Mouse (Mus musculus) MEL (cell line): ENCODE data around the gene Dpt. TPM values are rescaled to one million over a fixed set of nuclear protein-coding genes. Genes with fewer than 3 reads are reported as not detected.

Source experiments
- DNase-seq: peaks from one replicate; pipeline ENCODE4 v3.0.0; 2011; ENCODE audit warnings: low read depth, low spot score
- H3K27ac ChIP-seq: 2 replicates; pipeline ENCODE4 v1.5.1; 2012; ENCODE audit warnings: low read depth, mild to moderate bottlenecking, control low read depth, low read length, moderate library complexity; ENCODE audit not compliant: control insufficient read depth
- H3K27me3 ChIP-seq, 2 experiments: fragments of 150-350 bp in 1 of 2; sonication (generic) in 1 of 2; 2 replicates each; pipeline ENCODE4 v1.6.1; 2012; ENCODE audit warnings: low read length in 2 of 2, mild to moderate bottlenecking in 2 of 2, improper control_type of control experiment in 1 of 2, moderate library complexity in 1 of 2; ENCODE audit not compliant: insufficient read depth in 2 of 2, control insufficient read depth in 1 of 2
- H3K36me3 ChIP-seq, 2 experiments: 2 replicates each; pipeline ENCODE4 v1.6.1; 2012 to 2014; ENCODE audit warnings: low read length in 2 of 2, improper control_type of control experiment in 1 of 2, inconsistent platforms in 1 of 2, mild to moderate bottlenecking in 1 of 2; ENCODE audit not compliant: insufficient read depth in 2 of 2, control insufficient read depth in 1 of 2
- H3K4me1 ChIP-seq, 2 experiments: fragments of 150-350 bp in 1 of 2; sonication (generic) in 1 of 2; 2 replicates each; pipeline ENCODE4 v1.6.1; 2012; ENCODE audit warnings: low read length in 2 of 2, improper control_type of control experiment in 1 of 2, mild to moderate bottlenecking in 1 of 2; ENCODE audit not compliant: insufficient read depth in 2 of 2, control insufficient read depth in 1 of 2
- H3K4me3 ChIP-seq, 2 experiments: fragments of 150-350 bp in 1 of 2; sonication (generic) in 1 of 2; 2 replicates each; pipeline ENCODE4 v1.5.1; 2012; ENCODE audit warnings: low read depth in 2 of 2, low read length in 2 of 2, mild to moderate bottlenecking in 2 of 2, moderate library complexity in 2 of 2, control low read depth in 1 of 2, improper control_type of control experiment in 1 of 2; ENCODE audit not compliant: control insufficient read depth in 1 of 2, insufficient read depth in 1 of 2
- H3K79me2 ChIP-seq: 2 replicates; pipeline ENCODE4 v1.6.1; 2012; ENCODE audit warnings: mild to moderate bottlenecking, low read length, moderate library complexity; ENCODE audit not compliant: control insufficient read depth, poor library complexity, insufficient read depth
- H3K9ac ChIP-seq: 2 replicates; pipeline ENCODE4 v1.6.1; 2012; ENCODE audit warnings: low read depth, mild to moderate bottlenecking, control low read depth, low read length, moderate library complexity; ENCODE audit not compliant: control insufficient read depth, poor library complexity, severe bottlenecking
- H3K9me3 ChIP-seq: fragments of 150-350 bp; sonication (generic); replicated peaks from 2 replicates; pipeline ENCODE4 v1.6.1; 2012; ENCODE audit warnings: mild to moderate bottlenecking, low read length, improper control_type of control experiment, moderate library complexity; ENCODE audit not compliant: insufficient read depth
- CTCF ChIP-seq, 3 experiments: IDR thresholded peaks in 2 of 3; conservative IDR thresholded peaks in 1 of 3; 2 replicates each; pipeline ENCODE4 v1.5.1; 2011 to 2012; ENCODE audit warnings: low read length in 3 of 3, low read depth in 2 of 3, mild to moderate bottlenecking in 2 of 3, improper control_type of control experiment in 1 of 3, inconsistent platforms in 1 of 3, mixed read lengths in 1 of 3, moderate library complexity in 1 of 3; ENCODE audit not compliant: control insufficient read depth in 1 of 3, insufficient read depth in 1 of 3, poor library complexity in 1 of 3, severe bottlenecking in 1 of 3
- E2F4 ChIP-seq: IDR thresholded peaks from 2 replicates; pipeline ENCODE4 v1.6.1; 2011; ENCODE audit warnings: low read depth, low read length, improper control_type of control experiment, borderline replicate concordance
- ELF1 ChIP-seq: IDR thresholded peaks from 2 replicates; pipeline ENCODE4 v1.6.1; 2014; ENCODE audit warnings: low read depth, mild to moderate bottlenecking, inconsistent platforms, low read length, improper control_type of control experiment, moderate library complexity
- EP300 ChIP-seq, 2 experiments: IDR thresholded peaks; 2 replicates each; pipeline ENCODE4 v1.6.1; 2011; ENCODE audit warnings: improper control_type of control experiment in 2 of 2, low read length in 2 of 2, low read depth in 1 of 2, mild to moderate bottlenecking in 1 of 2
- GABPA ChIP-seq: IDR thresholded peaks from 2 replicates; pipeline ENCODE4 v1.6.1; 2012; ENCODE audit warnings: low read depth, mild to moderate bottlenecking, inconsistent platforms, low read length, improper control_type of control experiment, moderate library complexity
- GATA1 ChIP-seq: IDR thresholded peaks from 2 replicates; pipeline ENCODE4 v1.6.1; 2011; ENCODE audit warnings: low read depth, low read length, improper control_type of control experiment
- JUND ChIP-seq: IDR thresholded peaks from 2 replicates; pipeline ENCODE4 v1.6.1; 2011; ENCODE audit warnings: low read depth, mild to moderate bottlenecking, improper control_type of control experiment, low read length
- KAT2A ChIP-seq: conservative IDR thresholded peaks from 2 replicates; pipeline ENCODE4 v1.6.1; 2012; ENCODE audit warnings: low read depth, low read length, improper control_type of control experiment, inconsistent platforms
- MAFK ChIP-seq: IDR thresholded peaks from 2 replicates; pipeline ENCODE4 v1.6.1; 2011; ENCODE audit warnings: low read depth, mild to moderate bottlenecking, low read length, improper control_type of control experiment, borderline replicate concordance
- MAX ChIP-seq: IDR thresholded peaks from 2 replicates; pipeline ENCODE4 v1.6.1; 2011; ENCODE audit warnings: low read length, improper control_type of control experiment
- MAZ ChIP-seq: IDR thresholded peaks from 2 replicates; pipeline ENCODE4 v1.6.1; 2012; ENCODE audit warnings: low read depth, mild to moderate bottlenecking, inconsistent platforms, low read length, improper control_type of control experiment
- MEF2A ChIP-seq: IDR thresholded peaks from 2 replicates; pipeline ENCODE4 v1.6.1; 2014; ENCODE audit warnings: low read depth, mild to moderate bottlenecking, inconsistent platforms, low read length, improper control_type of control experiment; ENCODE audit not compliant: poor library complexity, insufficient replicate concordance, severe bottlenecking; ENCODE audit errors: extremely low read depth
- MXI1 ChIP-seq: IDR thresholded peaks from 2 replicates; pipeline ENCODE4 v1.6.1; 2011; ENCODE audit warnings: mild to moderate bottlenecking, low read depth, low read length, improper control_type of control experiment
- POLR2AphosphoS5 ChIP-seq: IDR thresholded peaks from 2 replicates; pipeline ENCODE4 v1.6.1; 2012; ENCODE audit warnings: low read depth, borderline replicate concordance, mild to moderate bottlenecking, inconsistent platforms, low read length, moderate library complexity, mixed read lengths
- RAD21 ChIP-seq: IDR thresholded peaks from 2 replicates; pipeline ENCODE4 v1.6.1; 2011; ENCODE audit warnings: mild to moderate bottlenecking, low read depth, low read length, improper control_type of control experiment
- SIN3A ChIP-seq: IDR thresholded peaks from 2 replicates; pipeline ENCODE4 v1.6.1; 2012; ENCODE audit warnings: low read length, improper control_type of control experiment, inconsistent platforms
- SMC3 ChIP-seq: IDR thresholded peaks from 2 replicates; pipeline ENCODE4 v1.6.1; 2011; ENCODE audit warnings: low read depth, low read length, improper control_type of control experiment
- TAL1 ChIP-seq: IDR thresholded peaks from 2 replicates; pipeline ENCODE4 v1.6.1; 2012; ENCODE audit warnings: mild to moderate bottlenecking, inconsistent platforms, low read length, moderate library complexity, mixed read lengths
- TCF12 ChIP-seq: IDR thresholded peaks from 2 replicates; pipeline ENCODE4 v1.6.1; 2014; ENCODE audit warnings: low read depth, mild to moderate bottlenecking, inconsistent platforms, low read length, improper control_type of control experiment, moderate library complexity
- USF2 ChIP-seq, 2 experiments: IDR thresholded peaks; 2 replicates each; pipeline ENCODE4 v1.6.1; 2011 to 2012; ENCODE audit warnings: improper control_type of control experiment in 2 of 2, low read length in 2 of 2, borderline replicate concordance in 1 of 2, inconsistent platforms in 1 of 2, low read depth in 1 of 2, mild to moderate bottlenecking in 1 of 2; ENCODE audit not compliant: insufficient read depth in 1 of 2
- ZC3H11A ChIP-seq: IDR thresholded peaks from 2 replicates; pipeline ENCODE4 v1.6.1; 2012; ENCODE audit warnings: low read depth, mild to moderate bottlenecking, inconsistent platforms, low read length, improper control_type of control experiment
- ZKSCAN1 ChIP-seq: IDR thresholded peaks from 2 replicates; pipeline ENCODE4 v1.6.1; 2012; ENCODE audit warnings: low read depth, mild to moderate bottlenecking, inconsistent platforms, low read length, improper control_type of control experiment, moderate library complexity
- ZNF384 ChIP-seq: IDR thresholded peaks from 2 replicates; pipeline ENCODE4 v1.6.1; 2012; ENCODE audit warnings: low read depth, mild to moderate bottlenecking, inconsistent platforms, low read length, improper control_type of control experiment
- polyA plus RNA-seq, 2 experiments: library from polyadenylated mRNA; stranded (reverse) in 1 of 2; unstranded in 1 of 2; fragments of >175 nt in 1 of 2; fragments of >200 nt in 1 of 2; gene quantifications; 2 replicates each; pipeline versions ENCODE4 v1.2.1 to v1.2.4; 2012; ENCODE audit warnings: low replicate concordance in 2 of 2, low read depth in 1 of 2; ENCODE audit not compliant: insufficient read length in 2 of 2, insufficient read depth in 1 of 2, missing spikeins in 1 of 2
- total RNA-seq: library from RNA; depleted of rRNA; stranded (reverse); fragments of 300-350 nt; gene quantifications from 2 replicates; pipeline ENCODE4 v1.2.3, GENCODE M21; 2012; rRNA removed

Gene Dpt
- not detected in 2 replicates for total RNA-seq
- not detected for polyA plus RNA-seq

GRCm38 (mm10) chr1:164796471-164796870 is at the start of gene Dpt:
Gene Dpt (plus strand): TSS chr1:164796644.
- Histone ChIP-seq H3K27me3 (no peaks in the 10 kb centered on the region), H3K27ac (no peak within 1 kb of the TSS), H3K9me3 (no peaks in the 10 kb centered on the region), H3K4me3 (no peak within 1 kb of the TSS), H3K36me3 (no peaks in the 10 kb centered on the region), H3K9ac (no peak within 1 kb of the TSS), H3K4me1 (no peaks in the 10 kb centered on the region), H3K79me2 (no peaks in the 10 kb centered on the region)
- TF ChIP-seq ELF1 = no peak
- no peak for TF ChIP-seq ZNF384
- no peak for TF ChIP-seq MEF2A
- TF ChIP-seq GABPA = no peak
- TF ChIP-seq CTCF (IDR thresholded peaks at IDR 0.05 in 2 of 3, conservative IDR thresholded peaks at IDR 0.05 in 1 of 3; ENCODE audit: control insufficient read depth in 1 of 3, insufficient read depth in 1 of 3, low read depth in 2 of 3, low read length in 3 of 3, poor library complexity in 1 of 3, severe bottlenecking in 1 of 3) = no peak
- TF ChIP-seq KAT2A = no peak
- TF ChIP-seq MXI1 = no peak
- TF ChIP-seq SIN3A = no peak
- no peak for TF ChIP-seq ZC3H11A
- TF ChIP-seq MAX = no peak
- no peak for TF ChIP-seq TCF12
- no peak for TF ChIP-seq GATA1
- no peak for DNase-seq

- no peak overlapping the region for H3K27ac ChIP-seq
- no peak overlapping the region for H3K4me3 ChIP-seq
- no peak for DNase-seq
- H3K9ac ChIP-seq = no peak overlapping the region
- H3K36me3 ChIP-seq = no peaks in the 10 kb centered on the region
- no peaks in the 10 kb centered on the region for H3K4me1 ChIP-seq
- H3K9me3 ChIP-seq = no peaks in the 10 kb centered on the region
- no peaks in the 10 kb centered on the region for H3K79me2 ChIP-seq
- H3K27me3 ChIP-seq = no peaks in the 10 kb centered on the region
- no peak for TF ChIP-seq RAD21
- no peak for TF ChIP-seq ZNF384
- TF ChIP-seq MAZ = no peak
- no peak for TF ChIP-seq MXI1
- no peak for TF ChIP-seq SMC3
- no peak for TF ChIP-seq ELF1
- TF ChIP-seq ZC3H11A = no peak
- TF ChIP-seq EP300 (IDR thresholded peaks at IDR 0.05; ENCODE audit: low read depth in 1 of 2, low read length in 2 of 2) = no peak
- no peak for TF ChIP-seq MEF2A
- TF ChIP-seq GABPA = no peak
- no peak for TF ChIP-seq JUND
- TF ChIP-seq E2F4 = no peak
- TF ChIP-seq ZKSCAN1 = no peak
- TF ChIP-seq USF2 (IDR thresholded peaks at IDR 0.05; ENCODE audit: borderline replicate concordance in 1 of 2, insufficient read depth in 1 of 2, low read depth in 1 of 2, low read length in 2 of 2) = no peak
- no peak for TF ChIP-seq MAFK
- no peak for TF ChIP-seq POLR2AphosphoS5
- no peak for TF ChIP-seq TAL1
- TF ChIP-seq, all 39 proteins: peak for 0
Measured at GRCm38 (mm10) chr1:164753736-164754135, 42.7 kb upstream of the Dpt start.
